In genomic region chr6:73175156-73175555, GRCm38 (mm10) we compare ENCODE assay signal across 14 mouse cellular contexts. TPM values are rescaled to one million over a fixed set of nuclear protein-coding genes. Genes with fewer than 3 reads are reported as not detected.
"Had no signal": no experiment of that assay in that cellular context is flagged by ENCODE, and none has a peak within 500 bp of the region (broad histone marks: within the 10 kb centered on the region; RNA-seq: fewer than 3 reads in every experiment).

No protein-coding gene starts in this region.

- H3K4me1 ChIP-seq: midbrain, embryonic 10.5 days; neural tube, embryonic 12.5 days had no signal

- H3K4me3 ChIP-seq: midbrain, embryonic 10.5 days; neural tube, embryonic 12.5 days had no signal

- H3K4me2 ChIP-seq: neural tube, embryonic 12.5 days had no signal

- H3K27ac ChIP-seq: liver, embryonic 14.5 days; midbrain, embryonic 10.5 days; neural tube, embryonic 12.5 days had no signal

- H3K9ac ChIP-seq: liver, embryonic 14.5 days; neural tube, embryonic 12.5 days had no signal

- H3K9me3 ChIP-seq: midbrain, embryonic 10.5 days; neural tube, embryonic 12.5 days had no signal

- H3K27me3 ChIP-seq: neural tube, embryonic 12.5 days had no signal

- H3K36me3 ChIP-seq: midbrain, embryonic 10.5 days; neural tube, embryonic 12.5 days had no signal

- DNase-seq: lung, adult 18-20 months; lung, postnatal 10 days; lung, postnatal 4 days; midbrain, embryonic 14.5 days; right cerebral cortex, postnatal 14 days; spleen, adult 18-20 months; thymus, adult 18-20 months; thymus, postnatal 14 days; thymus, postnatal 36 days had no signal

- ATAC-seq: midbrain, embryonic 16.5 days had no signal

RNA-seq across cellular contexts. Expression of gene Dnah6, which starts 46.3 kb away (rescaled TPM):
- total RNA-seq: megakaryocyte-erythroid progenitor cell, adult 5-6 weeks had no signal
